Mouse (Mus musculus): ENCODE measurements at regions not wholly inside any gene's neighbourhood (a gene's known extent, or its start where the extent isn't known, plus 50 kb on each side); places are given as distances from the start of the nearest gene placed in this dataset.

GRCm38 (mm10) chr8:127814785-127815523 lies 543.5 kb upstream of the Nrp1 start:
- WGBS: 78% methylated on average over 9 of the region's 9 CpGs
- H3K4me3 ChIP-seq (ENCODE audit: low read length): no peak overlapping the region
- H3K27me3 ChIP-seq (ENCODE audit: control insufficient read depth, insufficient read depth, low read length): no peaks in the 10 kb centered on the region
- H3K27ac ChIP-seq (ENCODE audit: low read depth, low read length): no peak overlapping the region
- no peak overlapping the region for H3K9ac ChIP-seq (ENCODE audit: low read depth, low read length)
- H3K9me3 ChIP-seq (ENCODE audit: control insufficient read depth, low read length): no peaks in the 10 kb centered on the region
- H3K36me3 ChIP-seq (ENCODE audit: control insufficient read depth, insufficient read depth, low read length): no peaks in the 10 kb centered on the region
- H3K4me1 ChIP-seq (ENCODE audit: control insufficient read depth, insufficient read depth, low read length): no peaks in the 10 kb centered on the region
- no peak overlapping the region for H3K4me2 ChIP-seq (replicated peaks; ENCODE audit: low read depth, low read length)
- ATAC-seq (ENCODE audit: low FRiP score, low TSS enrichment): no peak

- Histone ChIP-seq H3K27me3 (ENCODE audit: control insufficient read depth, insufficient read depth, low read length) (no peaks in the 10 kb centered on the region), H3K36me3 (ENCODE audit: control insufficient read depth, insufficient read depth, low read length) (no peaks in the 10 kb centered on the region), H3K4me2 (replicated peaks; ENCODE audit: low read depth, low read length) (no peak overlapping the region), H3K9ac (ENCODE audit: low read depth, low read length) (no peak overlapping the region), H3K9me3 (ENCODE audit: control insufficient read depth, low read length) (no peaks in the 10 kb centered on the region), H3K4me3 (ENCODE audit: low read length) (no peak overlapping the region), H3K27ac (ENCODE audit: low read depth, low read length) (peak overlapping the region; percentile 13; the same call in 1 of the 2 replicates), H3K4me1 (ENCODE audit: control insufficient read depth, insufficient read depth, low read length) (no peaks in the 10 kb centered on the region; the same call in 1 of the 2 replicates)
- 27% methylated on average over 1 of the region's 1 CpGs for WGBS
- no peak for ATAC-seq (ENCODE audit: low FRiP score, low TSS enrichment)
Measured at GRCm38 (mm10) chr8:127820741-127821170, 537.6 kb upstream of the Nrp1 start.

- Histone ChIP-seq H3K27me3 (ENCODE audit: control insufficient read depth, insufficient read depth, low read length) (no peaks in the 10 kb centered on the region), H3K36me3 (ENCODE audit: control insufficient read depth, insufficient read depth, low read length) (no peaks in the 10 kb centered on the region), H3K9ac (ENCODE audit: low read depth, low read length) (no peak overlapping the region), H3K27ac (ENCODE audit: low read depth, low read length) (no peak overlapping the region), H3K4me1 (ENCODE audit: control insufficient read depth, insufficient read depth, low read length) (no peaks in the 10 kb centered on the region; the same call in 1 of the 2 replicates), H3K4me2 (replicated peaks; ENCODE audit: low read depth, low read length) (no peak overlapping the region), H3K4me3 (ENCODE audit: low read length) (no peak overlapping the region), H3K9me3 (ENCODE audit: control insufficient read depth, low read length) (no peaks in the 10 kb centered on the region)
- ATAC-seq (ENCODE audit: low FRiP score, low TSS enrichment): no peak
- WGBS: 67% methylated on average over 1 of the region's 1 CpGs
Measured at GRCm38 (mm10) chr8:127821646-127822045, 536.8 kb upstream of the Nrp1 start.

- Histone ChIP-seq H3K4me1 (ENCODE audit: control insufficient read depth, insufficient read depth, low read length) (no peaks in the 10 kb centered on the region; the same call in 1 of the 2 replicates), H3K36me3 (ENCODE audit: control insufficient read depth, insufficient read depth, low read length) (no peaks in the 10 kb centered on the region), H3K4me3 (ENCODE audit: low read length) (no peak overlapping the region), H3K9ac (ENCODE audit: low read depth, low read length) (no peak overlapping the region), H3K9me3 (ENCODE audit: control insufficient read depth, low read length) (no peaks in the 10 kb centered on the region), H3K27ac (ENCODE audit: low read depth, low read length) (no peak overlapping the region), H3K27me3 (ENCODE audit: control insufficient read depth, insufficient read depth, low read length) (no peaks in the 10 kb centered on the region), H3K4me2 (replicated peaks; ENCODE audit: low read depth, low read length) (no peak overlapping the region)
- 87% methylated on average over 2 of the region's 2 CpGs for WGBS
- ATAC-seq (ENCODE audit: low FRiP score, low TSS enrichment): no peak
Measured at GRCm38 (mm10) chr8:127825041-127825440, 533.4 kb upstream of the Nrp1 start.

- Histone ChIP-seq H3K36me3 (ENCODE audit: control insufficient read depth, insufficient read depth, low read length) (no peaks in the 10 kb centered on the region), H3K4me2 (replicated peaks; ENCODE audit: low read depth, low read length) (no peak overlapping the region), H3K9me3 (ENCODE audit: control insufficient read depth, low read length) (no peaks in the 10 kb centered on the region), H3K4me1 (ENCODE audit: control insufficient read depth, insufficient read depth, low read length) (no peaks in the 10 kb centered on the region), H3K27ac (ENCODE audit: low read depth, low read length) (no peak overlapping the region), H3K9ac (ENCODE audit: low read depth, low read length) (no peak overlapping the region), H3K4me3 (ENCODE audit: low read length) (no peak overlapping the region), H3K27me3 (ENCODE audit: control insufficient read depth, insufficient read depth, low read length) (no peaks in the 10 kb centered on the region)
- 85% methylated on average over 5 of the region's 5 CpGs for whole genome bisulfite sequencing
- no peak for ATAC-seq (ENCODE audit: low FRiP score, low TSS enrichment)
Measured at GRCm38 (mm10) chr8:127827826-127828225, 530.6 kb upstream of the Nrp1 start.

- ATAC-seq (ENCODE audit: low FRiP score, low TSS enrichment): no peak
- no peaks in the 10 kb centered on the region for H3K27me3 ChIP-seq (ENCODE audit: control insufficient read depth, insufficient read depth, low read length)
Measured at GRCm38 (mm10) chr8:127829659-127830058, 528.7 kb upstream of the Nrp1 start.

GRCm38 (mm10) chr8:127834006-127834405 lies 524.4 kb upstream of the Nrp1 start:
- Histone ChIP-seq H3K4me1 (ENCODE audit: control insufficient read depth, insufficient read depth, low read length) (no peaks in the 10 kb centered on the region), H3K27ac (ENCODE audit: low read depth, low read length) (no peak overlapping the region), H3K27me3 (ENCODE audit: control insufficient read depth, insufficient read depth, low read length) (no peaks in the 10 kb centered on the region), H3K4me2 (replicated peaks; ENCODE audit: low read depth, low read length) (no peak overlapping the region), H3K36me3 (ENCODE audit: control insufficient read depth, insufficient read depth, low read length) (no peaks in the 10 kb centered on the region), H3K4me3 (ENCODE audit: low read length) (no peak overlapping the region), H3K9me3 (ENCODE audit: control insufficient read depth, low read length) (no peaks in the 10 kb centered on the region), H3K9ac (ENCODE audit: low read depth, low read length) (no peak overlapping the region)
- ATAC-seq (ENCODE audit: low FRiP score, low TSS enrichment): no peak
- 80% methylated on average over 3 of the region's 3 CpGs for WGBS

More at GRCm38 (mm10) chr8:127829659-127830058, 528.7 kb upstream of the Nrp1 start:
- Histone ChIP-seq H3K27ac (ENCODE audit: low read depth, low read length) (no peak overlapping the region), H3K4me1 (ENCODE audit: control insufficient read depth, insufficient read depth, low read length) (no peaks in the 10 kb centered on the region), H3K4me2 (replicated peaks; ENCODE audit: low read depth, low read length) (no peak overlapping the region), H3K36me3 (ENCODE audit: control insufficient read depth, insufficient read depth, low read length) (no peaks in the 10 kb centered on the region), H3K9me3 (ENCODE audit: control insufficient read depth, low read length) (no peaks in the 10 kb centered on the region), H3K9ac (ENCODE audit: low read depth, low read length) (no peak overlapping the region), H3K4me3 (ENCODE audit: low read length) (no peak overlapping the region)
- WGBS: 88% methylated on average over 1 of the region's 1 CpGs

- no peaks in the 10 kb centered on the region for H3K4me1 ChIP-seq (ENCODE audit: control insufficient read depth, insufficient read depth, low read length)
- H3K27me3 ChIP-seq (ENCODE audit: control insufficient read depth, insufficient read depth, low read length): no peaks in the 10 kb centered on the region
- no peak for ATAC-seq (ENCODE audit: low FRiP score, low TSS enrichment)
- H3K9ac ChIP-seq (ENCODE audit: low read depth, low read length): no peak overlapping the region
- H3K36me3 ChIP-seq (ENCODE audit: control insufficient read depth, insufficient read depth, low read length): no peaks in the 10 kb centered on the region
- no peak overlapping the region for H3K4me2 ChIP-seq (replicated peaks; ENCODE audit: low read depth, low read length)
- H3K4me3 ChIP-seq (ENCODE audit: low read length): no peak overlapping the region
- no peaks in the 10 kb centered on the region for H3K9me3 ChIP-seq (ENCODE audit: control insufficient read depth, low read length)
- H3K27ac ChIP-seq (ENCODE audit: low read depth, low read length): no peak overlapping the region
- WGBS: 80% methylated on average over 6 of the region's 6 CpGs
Measured at GRCm38 (mm10) chr8:127836410-127837206, 521.8 kb upstream of the Nrp1 start.

GRCm38 (mm10) chr8:127838311-127838710 lies 520.1 kb upstream of the Nrp1 start:
- Histone ChIP-seq H3K9ac (ENCODE audit: low read depth, low read length) (no peak overlapping the region), H3K27me3 (ENCODE audit: control insufficient read depth, insufficient read depth, low read length) (no peaks in the 10 kb centered on the region), H3K4me3 (ENCODE audit: low read length) (no peak overlapping the region), H3K9me3 (ENCODE audit: control insufficient read depth, low read length) (no peaks in the 10 kb centered on the region), H3K27ac (ENCODE audit: low read depth, low read length) (no peak overlapping the region), H3K4me1 (ENCODE audit: control insufficient read depth, insufficient read depth, low read length) (no peaks in the 10 kb centered on the region), H3K36me3 (ENCODE audit: control insufficient read depth, insufficient read depth, low read length) (no peaks in the 10 kb centered on the region), H3K4me2 (replicated peaks; ENCODE audit: low read depth, low read length) (no peak overlapping the region)
- no peak for ATAC-seq (ENCODE audit: low FRiP score, low TSS enrichment)
